Mouse (Mus musculus): Measurements from ENCODE around the gene Fuca1.

Gene Fuca1

DNA sequence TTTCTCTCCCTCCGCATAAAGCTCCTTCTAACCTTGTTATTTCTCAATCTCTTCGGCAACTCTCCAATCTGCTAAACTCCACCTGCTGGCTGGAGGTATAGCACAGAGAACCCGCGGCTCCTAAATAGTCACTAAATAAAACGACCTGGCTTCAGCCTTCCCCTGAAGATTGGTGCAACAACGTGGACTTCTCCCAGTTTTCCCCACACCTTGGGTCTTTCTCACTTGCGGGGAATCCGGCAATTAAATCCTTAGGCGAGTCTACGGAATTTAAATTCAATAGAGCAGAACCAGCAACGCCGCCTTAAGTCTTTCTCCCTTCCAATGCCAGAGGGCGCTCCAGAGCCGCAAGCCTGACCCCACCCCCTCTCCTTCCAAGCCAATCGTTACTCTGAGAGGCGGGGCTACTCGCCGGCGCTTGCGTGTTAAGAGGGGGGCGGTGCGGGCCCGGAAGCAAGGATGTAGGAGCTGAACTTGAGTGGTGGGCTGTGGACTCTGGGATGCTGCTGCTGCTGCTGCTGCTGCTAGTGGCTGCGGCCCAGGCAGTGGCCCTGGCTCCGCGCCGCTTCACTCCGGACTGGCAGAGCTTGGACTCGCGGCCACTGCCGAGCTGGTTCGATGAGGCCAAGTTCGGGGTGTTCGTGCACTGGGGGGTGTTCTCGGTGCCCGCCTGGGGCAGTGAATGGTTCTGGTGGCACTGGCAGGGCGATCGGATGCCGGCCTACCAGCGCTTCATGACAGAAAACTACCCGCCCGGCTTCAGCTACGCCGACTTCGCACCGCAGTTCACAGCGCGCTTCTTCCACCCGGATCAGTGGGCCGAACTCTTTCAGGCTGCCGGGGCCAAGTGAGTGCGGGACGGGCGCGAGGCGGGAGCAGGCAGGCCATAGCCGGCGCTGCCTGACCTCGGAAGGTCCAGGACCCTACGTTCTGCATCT lies at the start of gene Fuca1:
Gene Fuca1 (plus strand): TSS at position 432 of the 938 bp plus-strand sequence.
- peak; percentile 98 for DNase-seq (ENCODE audit: extremely low spot score)

DNA sequence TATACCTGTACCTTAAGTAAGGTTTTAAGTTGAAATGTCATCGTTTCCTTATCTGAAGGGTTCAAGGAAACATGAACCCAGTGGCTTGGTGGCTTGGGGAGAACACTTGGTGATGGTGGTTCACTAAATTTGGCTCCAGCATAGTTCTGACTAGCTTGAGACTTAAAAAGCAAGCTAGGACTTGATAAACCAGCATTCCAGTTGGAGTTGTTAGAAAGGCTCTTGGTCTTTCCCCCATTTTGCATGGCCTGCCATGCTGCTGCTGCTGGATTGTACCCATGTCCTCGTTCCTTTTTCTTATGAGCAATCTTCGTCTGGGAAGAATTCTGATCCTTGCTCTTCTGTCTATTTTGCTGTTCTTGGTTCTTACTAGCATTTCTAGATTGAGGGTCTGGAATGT lies 48.5 kb upstream of the Fuca1 start:
- DNase-seq (ENCODE audit: extremely low spot score): no peak

DNA sequence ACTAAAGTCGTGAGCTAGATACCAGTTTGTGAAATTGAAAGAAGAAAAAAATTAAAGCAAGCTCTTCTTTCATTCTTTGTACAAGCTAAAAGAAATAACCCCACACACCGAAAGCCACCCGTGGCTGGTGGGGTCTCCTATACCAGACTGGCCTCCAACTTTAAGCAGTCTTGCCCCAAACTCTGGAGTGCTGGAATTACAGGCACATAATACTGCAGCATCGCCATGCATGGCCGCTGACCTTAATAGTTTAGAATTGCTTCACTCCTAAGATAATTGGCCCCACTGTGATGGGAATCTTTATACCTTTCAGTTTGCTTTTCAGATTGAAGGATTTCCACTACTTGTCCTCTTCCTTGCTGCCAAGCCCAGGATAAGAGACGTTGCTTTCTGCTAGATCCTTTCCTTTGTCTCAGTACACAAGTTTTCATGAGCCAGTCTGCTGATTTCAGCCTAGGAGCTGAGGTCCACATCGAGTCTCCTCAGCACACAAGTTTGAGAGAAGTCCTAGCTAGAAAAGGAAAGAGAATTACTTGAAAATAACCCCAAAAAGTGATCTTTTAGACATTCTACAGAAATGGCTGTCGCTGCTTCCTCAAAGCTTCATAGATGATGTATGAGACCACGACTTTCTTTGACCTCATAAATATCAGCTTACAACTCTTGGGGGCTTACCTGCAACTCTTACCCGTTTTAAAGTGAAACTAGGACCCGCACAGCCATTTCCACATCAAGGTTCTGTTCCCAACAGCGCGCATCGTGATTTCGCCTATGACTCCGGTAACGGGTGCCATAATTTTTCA lies 47.7 kb upstream of the Fuca1 start:
- DNase-seq (ENCODE audit: extremely low spot score): no peak

DNA sequence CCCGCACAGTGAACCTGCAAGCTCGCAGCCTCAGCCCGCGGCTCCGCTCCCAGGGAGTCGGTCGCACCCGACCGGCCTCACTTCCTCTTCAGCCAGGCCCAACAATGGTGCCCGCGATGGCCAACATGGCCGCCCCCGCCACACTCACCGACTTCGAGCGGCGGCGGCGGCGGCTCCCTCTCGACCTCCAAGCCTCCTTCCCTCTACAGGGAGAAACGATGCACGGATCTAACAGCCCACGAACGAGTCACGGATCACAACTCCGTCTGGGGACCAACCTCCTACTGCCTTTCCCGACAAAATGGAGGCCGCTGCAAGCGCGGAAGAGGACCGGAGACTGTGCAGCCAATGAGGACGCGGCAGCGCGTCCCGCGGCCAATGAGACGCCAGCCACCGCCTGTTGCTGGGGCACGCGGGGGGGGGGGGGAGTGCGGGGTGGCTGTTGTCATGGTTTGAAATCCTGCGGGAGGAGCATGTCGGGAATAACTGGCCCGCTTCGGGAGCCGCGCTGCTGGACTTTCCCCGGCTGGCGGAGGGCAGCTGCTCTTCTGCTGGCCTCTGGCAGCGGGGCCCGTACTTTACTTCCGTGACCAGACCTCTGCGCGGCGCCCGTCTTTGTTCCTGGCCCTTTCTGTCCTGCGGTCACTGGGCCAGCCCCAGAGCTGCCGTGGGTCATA lies 46.9 kb upstream of the Fuca1 start, which contains the start of gene Pnrc2:
Gene Pnrc2 (minus strand): TSS at position 325 of the 677 bp plus-strand sequence.
- DNase-seq (ENCODE audit: extremely low spot score): peak; percentile 97

DNA sequence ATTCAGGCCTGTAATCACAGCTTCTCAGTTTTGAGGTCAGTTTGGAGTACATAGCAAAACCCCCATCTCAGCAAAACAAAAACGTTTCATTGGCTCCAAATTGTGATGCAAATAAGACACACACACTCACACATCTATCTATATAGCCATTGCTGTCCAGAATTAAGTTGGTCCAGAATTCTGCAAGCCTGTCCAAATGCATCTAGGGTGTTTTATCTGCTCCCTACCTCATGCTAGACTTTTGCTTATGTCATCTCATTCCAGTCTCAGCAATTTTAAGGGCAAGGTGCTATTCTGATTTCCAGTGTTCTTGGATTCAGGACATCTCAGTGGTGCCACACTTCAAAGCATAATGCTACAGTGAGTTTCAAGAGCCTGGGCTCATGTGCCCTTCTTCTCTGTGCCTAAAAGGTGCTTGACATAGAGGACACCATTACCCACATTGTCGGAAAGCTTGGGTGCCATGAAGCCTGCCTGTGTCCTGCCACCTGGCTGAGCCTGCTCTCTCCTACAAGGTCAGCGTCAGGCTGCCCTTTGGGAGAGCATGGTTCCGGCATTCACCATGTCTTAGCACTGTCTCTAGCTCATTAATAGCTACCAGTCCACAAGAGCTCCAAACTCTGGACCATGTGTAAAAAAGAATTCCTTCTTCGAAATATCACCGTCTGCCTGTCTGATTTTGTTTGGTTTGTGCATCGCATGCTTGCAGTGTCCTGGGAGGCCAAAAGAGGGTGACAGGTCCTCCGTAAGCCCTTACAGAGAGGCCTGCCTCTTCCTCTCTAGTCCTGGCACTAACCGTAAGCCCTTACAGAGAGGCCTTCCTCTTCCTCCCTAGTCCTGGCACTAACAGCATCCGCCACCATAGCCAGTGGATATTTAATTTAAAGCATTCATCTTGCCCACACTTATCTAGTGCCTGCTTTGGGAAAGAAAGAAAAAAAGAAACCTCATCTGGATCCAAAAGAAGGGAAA lies 45.7 kb upstream of the Fuca1 start:
- DNase-seq (ENCODE audit: extremely low spot score): no peak

DNA sequence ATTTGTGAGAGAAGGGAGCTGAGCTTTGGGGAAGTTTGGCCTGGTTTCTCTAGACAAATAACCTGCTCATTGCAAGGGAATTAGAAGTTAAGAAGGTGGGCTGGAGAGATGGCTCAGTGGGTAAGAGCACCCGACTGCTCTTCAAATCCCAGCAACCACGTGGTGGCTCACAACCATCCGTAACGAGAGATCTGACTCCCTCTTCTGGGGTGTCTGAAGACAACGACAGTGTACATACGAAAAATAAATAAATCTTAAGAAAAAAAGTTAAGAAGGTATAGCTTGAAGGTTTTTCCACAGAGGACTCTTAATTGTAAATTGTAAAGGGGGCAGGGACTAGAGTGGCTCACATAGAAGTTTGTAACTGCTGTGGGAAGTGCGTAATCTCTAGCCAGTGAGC lies 45.0 kb upstream of the Fuca1 start:
- no peak for DNase-seq (ENCODE audit: extremely low spot score)

DNA sequence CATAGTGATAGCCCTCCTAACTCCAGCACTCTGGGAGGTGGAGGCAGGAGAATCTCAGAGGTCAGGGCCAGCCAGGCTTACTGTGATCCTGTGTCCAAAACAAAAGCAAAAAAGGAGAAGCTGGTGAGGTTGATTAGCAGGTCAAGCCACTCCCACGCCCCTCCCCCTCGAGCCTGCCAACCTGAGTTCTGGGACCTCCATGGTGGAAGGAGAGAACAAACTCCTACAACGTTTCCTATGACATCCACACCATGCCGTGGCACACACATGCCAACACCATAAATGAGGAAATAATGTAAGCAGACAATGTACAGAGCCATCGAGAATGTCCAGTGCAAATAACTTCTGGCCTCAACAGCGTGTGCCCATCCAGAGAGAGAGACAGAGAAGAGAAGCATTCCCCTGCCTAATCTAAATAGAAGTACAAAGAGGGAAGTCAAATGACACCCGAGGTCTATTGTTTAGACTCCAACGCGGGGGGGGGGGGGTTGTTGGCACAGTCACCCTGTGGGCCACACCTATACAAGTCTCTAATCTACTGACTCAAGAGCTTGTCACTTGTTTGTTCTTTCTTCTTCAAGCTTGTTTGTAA lies 44.4 kb upstream of the Fuca1 start:
- DNase-seq (ENCODE audit: extremely low spot score): peak; percentile 72

DNA sequence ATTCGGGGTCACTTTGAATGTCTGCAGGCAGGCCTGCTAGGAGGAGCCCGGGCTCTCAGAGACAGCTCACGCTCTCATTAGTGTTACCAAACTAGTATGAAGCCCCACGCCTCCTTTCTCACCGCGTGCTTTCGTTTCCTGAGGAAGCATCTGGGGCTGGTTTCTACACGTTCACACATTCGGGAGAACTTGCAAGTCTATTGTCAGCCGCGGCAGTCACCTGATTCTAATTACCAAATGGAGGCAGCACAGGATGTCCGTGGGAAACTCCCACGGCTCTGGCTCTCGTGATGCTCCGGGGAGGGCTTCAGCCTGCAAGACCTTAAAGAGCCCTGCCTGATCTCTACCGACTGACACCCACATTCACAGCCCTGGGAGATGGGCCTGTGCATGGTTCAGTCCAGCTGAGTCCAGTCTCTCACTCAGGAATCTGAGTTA lies 43.9 kb upstream of the Fuca1 start:
- DNase-seq (ENCODE audit: extremely low spot score): peak; percentile 65

DNA sequence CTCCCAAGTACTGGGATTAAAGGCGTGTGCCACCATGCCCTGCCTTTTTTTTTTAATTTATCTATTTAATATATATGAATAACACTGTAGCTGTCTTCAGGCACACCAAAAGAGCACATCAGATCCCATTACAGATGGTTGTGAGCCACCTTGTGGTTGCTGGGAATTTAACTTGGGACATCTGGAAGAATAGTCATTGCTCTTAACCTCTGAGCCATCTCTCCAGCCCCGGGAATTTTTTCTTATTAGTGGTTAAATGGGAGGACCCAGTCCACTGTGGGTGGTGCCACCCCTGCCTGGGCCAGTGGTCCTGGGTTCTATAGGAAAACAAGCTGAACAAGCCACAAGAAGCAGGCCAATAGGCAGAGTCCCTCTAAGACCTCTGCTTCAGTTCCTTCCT lies 42.8 kb upstream of the Fuca1 start:
- no peak for DNase-seq (ENCODE audit: extremely low spot score)

DNA sequence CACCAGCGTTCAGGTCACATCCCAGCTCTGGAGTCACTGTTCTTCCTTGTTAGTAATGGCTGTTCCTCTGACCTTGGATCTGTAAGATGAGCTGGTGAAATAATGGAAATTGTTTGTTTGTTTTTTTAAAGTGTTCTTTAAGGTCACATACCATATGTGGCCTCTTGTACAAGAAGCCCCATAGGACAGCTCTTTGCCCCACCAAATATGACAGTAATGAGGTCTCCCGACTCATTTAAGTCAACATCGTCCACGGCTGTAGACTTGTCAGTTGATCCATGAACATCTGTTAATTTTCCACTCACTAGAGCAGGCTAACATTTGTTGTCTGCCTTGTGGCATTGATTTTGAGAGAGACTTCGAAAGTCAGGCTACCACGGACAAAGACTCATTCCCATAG lies 41.5 kb upstream of the Fuca1 start:
- no peak for DNase-seq (ENCODE audit: extremely low spot score)

DNA sequence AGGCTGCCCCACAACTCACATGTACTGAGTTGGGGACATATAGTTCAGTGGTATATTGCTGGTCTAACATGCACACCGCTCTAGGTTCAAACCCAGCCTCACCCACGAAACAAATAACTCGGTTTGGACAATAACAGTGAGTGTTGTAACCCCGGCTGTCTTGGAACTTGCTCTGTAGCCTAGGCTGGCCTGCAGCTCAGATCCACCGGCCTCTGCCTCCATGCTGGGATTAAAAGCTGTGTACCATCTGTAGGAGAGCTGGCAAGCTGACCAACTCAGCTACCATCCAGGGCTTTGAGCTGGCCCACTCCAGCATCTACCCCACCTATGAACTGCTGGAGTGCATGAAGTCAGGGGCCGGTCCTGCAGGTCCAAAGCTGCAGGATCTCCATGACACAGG lies 40.5 kb upstream of the Fuca1 start:
- DNase-seq (ENCODE audit: extremely low spot score): no peak

DNA sequence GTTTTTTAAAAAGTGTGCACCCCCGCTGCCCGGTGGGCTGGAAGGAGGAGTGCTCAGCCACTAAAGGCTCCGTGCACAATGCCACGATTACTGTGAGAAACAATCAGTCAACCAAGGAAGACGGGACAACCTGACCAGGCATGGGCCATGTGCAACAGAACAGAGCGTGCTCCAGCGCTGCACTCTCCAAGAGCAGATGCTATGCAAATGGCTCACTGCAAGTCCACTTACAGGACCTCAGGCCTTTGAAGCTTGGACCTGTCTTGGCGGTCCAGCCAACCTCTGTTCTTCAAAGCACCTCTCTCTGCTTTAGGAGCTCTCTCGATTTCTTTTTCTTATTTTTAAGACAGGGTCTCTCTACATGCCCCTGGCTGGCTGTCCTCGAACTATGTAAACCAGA lies 40.0 kb upstream of the Fuca1 start:
- DNase-seq (ENCODE audit: extremely low spot score): no peak

DNA sequence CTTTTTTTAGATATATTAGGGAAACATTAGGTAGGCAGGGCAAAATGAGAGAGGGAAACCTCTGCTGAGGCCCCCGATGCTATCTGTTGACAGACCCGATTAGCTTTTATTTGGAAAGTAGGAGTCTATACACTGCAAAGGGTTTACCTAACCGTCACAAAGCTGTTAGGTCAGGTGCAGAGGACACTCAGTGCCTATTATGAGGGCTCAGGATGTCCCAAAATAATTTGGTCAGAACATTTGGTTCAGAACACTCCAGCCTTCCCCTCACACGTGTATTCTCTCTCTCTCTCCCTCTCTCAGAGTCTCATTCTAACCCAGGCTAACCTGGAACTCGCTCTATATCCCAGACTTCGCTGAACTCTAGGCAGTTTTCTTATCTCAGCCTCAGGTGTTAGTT lies 38.5 kb upstream of the Fuca1 start:
- no peak for DNase-seq (ENCODE audit: extremely low spot score)

DNA sequence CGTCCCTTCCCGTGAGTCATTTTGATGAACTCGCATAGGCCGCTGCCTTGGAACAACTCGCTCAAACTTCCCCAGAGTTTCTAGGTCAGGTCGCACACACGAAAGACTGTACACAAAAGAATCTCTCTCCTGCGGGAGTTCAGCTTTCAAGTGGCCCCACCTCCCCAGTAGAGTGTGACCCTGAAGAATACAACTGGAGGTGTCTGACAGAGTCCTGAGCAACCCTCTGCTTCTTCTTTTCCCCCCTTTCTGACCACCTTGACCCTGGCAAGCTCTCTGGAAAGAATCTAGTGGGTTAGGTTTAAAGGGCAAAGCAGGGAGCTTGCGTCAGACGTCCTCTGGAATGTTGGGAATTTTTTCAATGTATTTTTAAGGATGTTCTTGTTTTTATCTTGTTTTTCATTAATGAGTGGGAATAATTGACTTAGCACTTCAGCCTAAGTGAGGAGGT lies 37.1 kb upstream of the Fuca1 start:
- DNase-seq (ENCODE audit: extremely low spot score): no peak

DNA sequence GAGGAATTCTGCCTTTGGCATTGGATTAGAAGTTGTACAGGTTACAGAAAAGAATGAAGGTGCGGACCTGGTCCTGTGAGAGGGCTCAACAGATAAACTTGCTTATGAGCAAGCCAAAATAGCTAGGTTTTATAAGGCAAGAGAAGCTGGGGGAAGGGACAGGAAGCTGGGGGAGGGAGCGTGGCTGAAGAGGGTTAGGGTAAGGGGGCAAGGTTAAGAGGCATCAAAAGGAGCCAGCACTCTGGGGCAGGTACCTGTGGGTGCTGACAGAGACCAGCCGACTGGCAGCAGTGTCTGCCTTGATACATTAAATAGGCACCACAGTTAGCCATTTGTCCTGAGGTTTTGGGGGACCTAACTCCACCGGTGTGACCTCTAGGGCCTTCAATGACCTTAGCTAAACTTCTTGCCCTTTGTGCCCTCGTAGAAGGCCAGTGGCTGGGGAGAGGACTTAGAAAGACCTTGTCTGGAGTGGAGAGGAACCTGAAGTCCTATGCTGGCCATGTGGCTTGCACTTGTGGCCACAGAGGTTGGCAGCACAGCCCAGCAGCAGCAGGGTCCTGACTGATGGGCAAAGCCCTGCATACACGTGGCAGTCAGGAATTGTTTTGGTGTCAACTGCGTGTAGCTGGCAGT lies 36.5 kb upstream of the Fuca1 start:
- no peak for DNase-seq (ENCODE audit: extremely low spot score)

DNA sequence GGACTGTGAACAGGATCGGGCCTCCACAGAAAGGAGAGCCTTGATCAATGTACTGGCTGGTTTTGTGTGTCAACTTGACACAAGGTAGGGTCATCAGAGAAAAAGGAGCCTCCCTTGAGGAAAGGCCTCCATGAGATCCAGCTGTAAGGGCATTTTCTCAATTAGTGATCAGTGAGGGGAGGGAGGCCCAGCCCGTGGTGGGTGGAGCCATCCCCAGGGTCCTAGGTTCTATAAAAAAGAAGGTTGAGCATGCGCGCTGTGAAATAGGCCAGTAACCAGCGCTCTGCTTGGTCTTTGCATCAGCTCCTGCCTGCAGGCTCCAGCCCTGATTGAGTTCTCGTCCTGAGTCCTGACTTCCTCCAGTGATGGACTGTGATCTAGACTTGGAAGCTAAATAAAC lies 36.0 kb upstream of the Fuca1 start:
- DNase-seq (ENCODE audit: extremely low spot score): no peak

DNA sequence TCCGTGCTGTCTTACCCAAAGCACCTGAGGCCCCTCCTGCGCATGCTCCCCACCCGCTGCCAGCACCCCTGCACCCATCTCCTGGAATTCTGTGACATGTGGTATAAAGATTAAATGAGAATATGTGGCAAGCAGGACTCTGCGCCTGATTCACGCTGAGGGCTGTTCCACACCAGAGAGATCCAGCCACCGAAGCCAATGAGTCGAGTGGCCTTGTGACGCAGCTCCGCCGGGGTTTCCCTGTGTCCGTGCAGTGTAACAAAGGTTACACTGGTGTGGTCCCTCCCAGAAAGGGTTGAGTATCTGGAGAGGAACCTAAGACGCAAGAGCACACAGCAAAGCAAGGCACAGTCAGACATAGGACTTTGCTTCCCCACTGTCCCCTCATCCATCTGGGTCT lies 34.9 kb upstream of the Fuca1 start:
- DNase-seq (ENCODE audit: extremely low spot score): no peak

DNA sequence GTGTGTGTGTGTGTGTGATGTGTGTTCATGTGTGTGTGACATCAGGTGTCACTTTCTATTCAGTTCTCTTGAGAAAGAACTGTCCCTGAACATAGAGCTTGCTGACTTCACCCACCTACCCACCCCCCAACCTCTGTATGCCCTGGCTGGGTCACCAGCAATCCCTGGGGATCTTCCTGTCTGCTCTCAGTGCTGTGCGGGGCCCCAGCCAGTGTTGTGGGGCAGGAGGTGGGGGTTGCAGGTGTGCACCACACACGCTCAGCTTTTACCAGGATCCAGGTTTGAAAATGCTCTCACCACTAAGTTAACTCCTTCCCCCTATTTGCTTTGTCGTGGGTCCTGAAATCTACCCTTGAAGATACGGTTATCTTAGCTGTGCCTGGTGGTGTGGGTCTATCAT lies 34.4 kb upstream of the Fuca1 start:
- DNase-seq (ENCODE audit: extremely low spot score): no peak

DNA sequence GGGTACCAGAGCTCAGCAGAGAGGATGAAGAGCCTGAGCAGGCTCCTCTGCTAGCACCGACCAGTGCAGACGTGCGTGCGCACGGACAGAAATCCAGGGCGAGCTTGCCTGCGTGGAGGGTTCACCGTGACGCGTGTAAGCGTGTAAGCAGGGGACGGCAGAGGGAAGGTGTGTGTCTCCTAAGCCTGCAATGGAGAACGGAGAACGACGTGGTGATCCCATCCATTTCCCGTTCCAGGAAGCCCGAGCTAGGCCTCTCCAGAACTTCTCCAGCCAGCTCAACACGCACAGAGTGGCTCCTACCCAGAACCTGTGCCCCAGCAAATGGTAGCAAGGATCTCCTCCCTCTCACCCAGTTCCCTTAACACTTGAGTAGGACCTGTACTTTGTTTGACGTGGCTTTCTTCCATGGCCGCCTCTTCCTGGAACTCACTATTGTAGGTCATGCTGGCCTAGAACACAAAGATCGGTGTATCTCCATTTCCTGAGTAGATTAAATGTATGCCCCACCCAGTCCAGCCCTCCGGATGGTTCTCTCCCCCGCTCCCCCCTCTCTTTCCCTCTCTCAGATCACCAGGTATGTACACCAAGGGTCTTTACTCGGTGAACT lies 32.0 kb upstream of the Fuca1 start:
- DNase-seq (ENCODE audit: extremely low spot score): no peak
